Comparison of ENCODE assay signal across 12 mouse cellular contexts in genomic region chr1:79707383-79707782, GRCm38 (mm10).
"Had no signal": no experiment of that assay in that cellular context is flagged by ENCODE, and none has a peak within 500 bp of the region (broad histone marks: within the 10 kb centered on the region; RNA-seq: fewer than 3 reads in every experiment).

No protein-coding gene starts in this region.

- DNase-seq: left cerebral cortex, postnatal 4 days; liver; liver, embryonic 13.5 days; liver, postnatal 0 days; lung, adult 18-20 months; lung, adult 2 months; lung, embryonic 14.5 days; lung, postnatal 10 days; lung, postnatal 14 days; lung, postnatal 36 days; lung, postnatal 4 days; midbrain, embryonic 14.5 days had no signal
